Mouse (Mus musculus) common myeloid progenitor, adult 5-6 weeks (primary cell): ENCODE data around the gene Myb. TPM values are rescaled to one million over a fixed set of nuclear protein-coding genes. Genes with fewer than 3 reads are reported as not detected.
A peak's percentile ranks its signal among the peaks of the same experiment; 100 is the strongest.

Experiments used
- ATAC-seq: replicated peaks from 2 replicates; pipeline ENCODE4 v1.8.0; 2016; ENCODE audit warnings: low read depth, mild to moderate bottlenecking, moderate TSS enrichment, inconsistent platforms; ENCODE audit not compliant: poor library complexity, severe bottlenecking
- total RNA-seq: library from RNA; stranded (forward); fragments of 200-1000, 187-1606 nt; gene quantifications from 2 replicates; pipeline ENCODE4 v1.2.3, GENCODE M21; 2017

Myb gene
- total RNA-seq: 415 and 490 TPM in 2 replicates

DNA sequence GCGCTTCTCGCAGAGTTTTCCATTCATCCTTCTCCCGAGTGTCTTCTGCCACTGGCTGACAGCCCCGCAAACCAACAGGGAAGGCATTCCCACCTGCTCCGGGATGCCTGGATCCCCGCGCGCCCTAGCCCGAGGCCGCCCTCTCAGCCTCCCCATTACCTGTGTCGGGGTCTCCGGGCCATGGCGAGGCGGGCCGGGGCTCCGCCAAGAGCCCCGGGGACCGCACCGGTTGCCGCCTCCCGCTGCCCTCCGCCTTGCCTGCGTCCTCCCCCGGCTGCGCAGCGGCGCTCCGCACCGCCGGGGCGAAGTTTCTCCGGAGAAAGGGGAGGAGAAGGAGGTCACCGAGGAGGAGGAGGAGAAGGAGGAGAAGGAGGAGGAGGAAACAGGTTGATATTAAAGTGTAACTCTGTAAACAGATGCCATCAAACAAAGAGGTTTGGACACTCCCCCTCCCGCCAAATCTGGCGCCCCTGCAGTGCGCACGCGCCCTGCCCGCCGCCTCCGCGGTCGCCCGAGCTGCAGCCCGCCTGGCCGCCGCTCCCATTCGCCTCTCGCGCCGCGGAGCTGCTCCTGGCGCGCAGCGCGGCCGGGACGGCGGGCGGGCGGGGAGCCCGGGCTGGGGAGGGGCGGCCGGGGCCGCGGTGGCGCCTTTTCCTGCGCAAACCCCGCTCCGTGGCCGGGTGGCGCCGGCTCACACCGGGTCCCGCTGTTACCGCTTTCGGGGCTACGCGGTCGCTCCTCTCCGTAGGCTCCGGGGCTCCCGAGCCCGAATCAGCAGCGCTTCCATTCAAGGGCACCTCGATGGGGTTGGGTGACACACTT, at the start of gene Myb:
Myb (minus strand) TSS at position 448 of the 822 bp plus-strand sequence.
- ATAC-seq: peak; percentile 68

- ATAC-seq: peak; percentile 69
Measured at GRCm38 (mm10) chr10:21207378-21207777, 46.6 kb upstream of the Myb start.

- no peak for ATAC-seq
Measured at GRCm38 (mm10) chr10:21206232-21206631, 45.4 kb upstream of the Myb start.

GRCm38 (mm10) chr10:21204496-21205085, 43.8 kb upstream of the Myb start:
- peak; percentile 40; the same call in 1 of the 2 replicates for ATAC-seq

GRCm38 (mm10) chr10:21203886-21204285, 43.1 kb upstream of the Myb start:
- no peak for ATAC-seq

- ATAC-seq: no peak
Measured at GRCm38 (mm10) chr10:21203461-21203860, 42.7 kb upstream of the Myb start.

GRCm38 (mm10) chr10:21200761-21201160, 40.0 kb upstream of the Myb start:
- ATAC-seq: peak; percentile 10; the same call in 1 of the 2 replicates

- no peak for ATAC-seq
Measured at GRCm38 (mm10) chr10:21200322-21200721, 39.5 kb upstream of the Myb start.

- peak; percentile 75 for ATAC-seq
Measured at GRCm38 (mm10) chr10:21196646-21197116, 35.9 kb upstream of the Myb start.

DNA sequence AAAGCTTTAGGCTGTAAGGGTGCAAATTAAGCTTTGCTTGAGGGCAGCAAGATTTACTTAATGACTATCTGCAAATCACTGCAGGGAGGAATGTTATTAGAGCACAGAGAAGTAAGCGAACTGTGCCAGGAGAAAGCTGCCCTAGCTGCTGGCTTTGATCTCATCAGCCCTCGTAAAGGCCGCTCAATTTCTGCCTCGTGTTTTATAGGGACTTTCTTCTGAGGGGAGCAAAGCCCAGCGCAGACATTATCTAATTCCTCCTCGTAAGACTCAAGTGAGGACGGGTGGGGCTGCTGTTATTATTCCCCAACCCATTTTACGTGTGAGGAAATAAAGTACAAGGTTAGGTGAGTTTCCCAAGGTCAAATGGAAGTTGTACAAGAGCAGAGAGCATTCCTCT, 34.8 kb upstream of the Myb start:
- ATAC-seq: no peak

- ATAC-seq: no peak
Measured at GRCm38 (mm10) chr10:21193935-21194505, 33.2 kb upstream of the Myb start.

- ATAC-seq: no peak
Measured at GRCm38 (mm10) chr10:21193088-21193934, 32.5 kb upstream of the Myb start.

GRCm38 (mm10) chr10:21192436-21192835, 31.7 kb upstream of the Myb start:
- ATAC-seq: peak; percentile 45; the same call in 1 of the 2 replicates

DNA sequence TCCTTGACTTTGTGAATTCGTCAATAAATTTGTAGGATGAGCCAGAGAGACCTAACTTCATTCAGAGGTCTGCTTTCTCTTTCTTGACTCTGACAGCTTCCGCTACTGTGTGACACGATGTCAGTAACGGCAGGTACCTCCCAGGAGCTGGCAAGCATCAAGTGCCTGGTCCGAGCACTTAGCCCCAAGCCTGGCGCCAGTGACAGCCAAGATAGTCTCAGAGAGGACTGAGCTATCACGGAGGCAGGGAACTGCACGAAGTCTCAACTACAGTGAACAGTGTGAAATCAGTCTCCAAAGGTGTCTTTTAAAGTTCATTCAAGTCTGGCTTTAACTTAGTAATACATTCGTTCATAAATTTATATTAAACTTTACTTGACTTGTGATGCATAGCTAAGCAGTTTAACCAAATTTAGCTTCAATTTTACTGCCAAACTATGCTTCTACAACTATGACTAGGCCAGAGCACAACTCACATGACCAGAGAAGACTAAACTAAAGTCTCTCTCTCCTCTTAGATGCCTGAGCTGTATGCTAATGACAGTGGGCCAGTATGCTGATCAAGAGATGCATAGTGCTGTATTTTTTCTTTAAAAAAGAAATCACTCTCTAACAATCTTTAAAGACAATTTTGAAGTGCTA, 29.1 kb upstream of the Myb start:
- ATAC-seq: no peak

DNA sequence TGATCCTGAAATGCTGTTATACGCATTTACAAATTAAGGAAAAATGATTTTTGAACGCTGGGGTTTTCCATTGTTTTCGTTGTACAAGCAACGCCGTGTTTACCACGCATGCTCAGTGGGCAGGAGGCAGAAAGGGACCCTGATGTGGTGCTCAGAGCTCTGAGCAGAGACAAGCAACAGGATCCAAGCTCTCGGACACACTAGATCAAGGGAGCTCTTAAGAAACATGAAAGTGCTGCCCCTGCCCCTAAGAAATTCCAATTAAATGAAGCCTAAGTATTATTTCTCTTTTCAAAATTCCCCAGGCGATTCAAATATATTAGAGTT, 28.5 kb upstream of the Myb start:
- no peak for ATAC-seq

GRCm38 (mm10) chr10:21188564-21189274, 27.9 kb upstream of the Myb start:
- ATAC-seq: peak; percentile 55

- ATAC-seq: no peak
Measured at GRCm38 (mm10) chr10:21187847-21188246, 27.1 kb upstream of the Myb start.

GRCm38 (mm10) chr10:21186733-21187132, 25.9 kb upstream of the Myb start:
- peak; percentile 82 for ATAC-seq

GRCm38 (mm10) chr10:21178711-21179110, 17.9 kb upstream of the Myb start:
- ATAC-seq: 0 out of 2 replicates have a peak, but pooled peaks have one; percentile 66
